Mouse (Mus musculus): ENCODE measurements around the gene Klhl11.

Klhl11 gene

GRCm38 (mm10) chr11:100472197-100472934 is at the start of gene Klhl11:
Gene Klhl11, minus strand, starts transcription at chr11:100472741.
- peak; percentile 89 for DNase-seq (ENCODE audit: extremely low spot score, low spot score)

GRCm38 (mm10) chr11:100520838-100521237 is 48.3 kb upstream of the Klhl11 start:
- DNase-seq (ENCODE audit: extremely low spot score, low spot score), result no peak

GRCm38 (mm10) chr11:100519188-100519587 is 46.6 kb upstream of the Klhl11 start:
- no peak for DNase-seq (ENCODE audit: extremely low spot score, low spot score)

GRCm38 (mm10) chr11:100518188-100518591 is 45.6 kb upstream of the Klhl11 start:
- DNase-seq (ENCODE audit: extremely low spot score, low spot score), result no peak

GRCm38 (mm10) chr11:100516291-100516690 is 43.8 kb upstream of the Klhl11 start:
- no peak for DNase-seq (ENCODE audit: extremely low spot score, low spot score)

- no peak for DNase-seq (ENCODE audit: extremely low spot score, low spot score)
Observed at GRCm38 (mm10) chr11:100515789-100516188, 43.2 kb upstream of the Klhl11 start.

- no peak for DNase-seq (ENCODE audit: extremely low spot score, low spot score)
Observed at GRCm38 (mm10) chr11:100515061-100515460, 42.5 kb upstream of the Klhl11 start.

- DNase-seq (ENCODE audit: extremely low spot score, low spot score), result no peak
Observed at GRCm38 (mm10) chr11:100513716-100514115, 41.2 kb upstream of the Klhl11 start.

- DNase-seq (ENCODE audit: extremely low spot score, low spot score), result no peak
Observed at GRCm38 (mm10) chr11:100512384-100512783, 39.8 kb upstream of the Klhl11 start.

- DNase-seq (ENCODE audit: extremely low spot score, low spot score), result no peak
Observed at GRCm38 (mm10) chr11:100510556-100510955, 38.0 kb upstream of the Klhl11 start.

- no peak for DNase-seq (ENCODE audit: extremely low spot score, low spot score)
Observed at GRCm38 (mm10) chr11:100505997-100506396, 33.5 kb upstream of the Klhl11 start.

GRCm38 (mm10) chr11:100504990-100505660 is 32.6 kb upstream of the Klhl11 start:
- DNase-seq (ENCODE audit: extremely low spot score, low spot score), result no peak

- DNase-seq (ENCODE audit: extremely low spot score, low spot score), result no peak
Observed at GRCm38 (mm10) chr11:100501321-100501720, 28.8 kb upstream of the Klhl11 start.

GRCm38 (mm10) chr11:100500651-100501050 is 28.1 kb upstream of the Klhl11 start:
- no peak for DNase-seq (ENCODE audit: extremely low spot score, low spot score)

- DNase-seq (ENCODE audit: extremely low spot score, low spot score), result no peak
Observed at GRCm38 (mm10) chr11:100500241-100500640, 27.7 kb upstream of the Klhl11 start.

GRCm38 (mm10) chr11:100493771-100494170 is 21.2 kb upstream of the Klhl11 start:
- DNase-seq (ENCODE audit: extremely low spot score, low spot score), result no peak

GRCm38 (mm10) chr11:100490951-100491350 is 18.4 kb upstream of the Klhl11 start:
- no peak for DNase-seq (ENCODE audit: extremely low spot score, low spot score)

GRCm38 (mm10) chr11:100485801-100486538 is 13.4 kb upstream of the Klhl11 start:
- DNase-seq (ENCODE audit: extremely low spot score, low spot score), result no peak

GRCm38 (mm10) chr11:100484461-100484860 is 11.9 kb upstream of the Klhl11 start:
- DNase-seq (ENCODE audit: extremely low spot score, low spot score), result no peak

- no peak for DNase-seq (ENCODE audit: extremely low spot score, low spot score)
Observed at GRCm38 (mm10) chr11:100479152-100479551, 6.6 kb upstream of the Klhl11 start.

GRCm38 (mm10) chr11:100476281-100476680 is 3.7 kb upstream of the Klhl11 start:
- no peak for DNase-seq (ENCODE audit: extremely low spot score, low spot score)

GRCm38 (mm10) chr11:100472935-100473295 is 374 bp upstream of the Klhl11 start:
- no peak for DNase-seq (ENCODE audit: extremely low spot score, low spot score)
